Comparison of ENCODE assay signal across 6 mouse cellular contexts in genomic region chr13:13404517-13405155, GRCm38 (mm10). TPM values are rescaled to one million over a fixed set of nuclear protein-coding genes. Genes with fewer than 3 reads are reported as not detected.
DNase-seq lines count a peak whose midpoint lies in the region; ATAC-seq and TF ChIP-seq lines count a peak whose summit lies in the region.
"Not testable (repeated sequence)": the region's sequence is repeated elsewhere in the genome, so short reads cannot be mapped to it uniquely, and the experiment has no call there.
"Had no signal": no experiment of that assay in that cellular context is flagged by ENCODE, and none has a peak within 500 bp of the region (broad histone marks: within the 10 kb centered on the region; RNA-seq: fewer than 3 reads in every experiment).

No protein-coding gene starts in this region.

- not testable (repeated sequence) for TF ChIP-seq EP300 in heart, postnatal 0 days (IDR thresholded peaks at IDR 0.05; ENCODE audit: low read depth)

- peak; percentile 98 for ATAC-seq in Patski
- ATAC-seq in heart, postnatal 0 days (ENCODE audit: insufficient read depth, low read depth) = 0 out of 2 replicates have a peak, but pooled peaks have one; percentile 20
- peak; percentile 40; the same call in 1 of the 2 replicates for ATAC-seq in kidney, postnatal 0 days (replicated peaks; ENCODE audit: low FRiP score, low read depth)

- not testable (repeated sequence) for H3K36me3 ChIP-seq in heart, postnatal 0 days (replicated peaks; ENCODE audit: control insufficient read depth, insufficient read depth, low read length); kidney, postnatal 0 days (ENCODE audit: insufficient read depth, low read length)

- not testable (repeated sequence) for TF ChIP-seq CTCF in Patski (IDR thresholded peaks at IDR 0.05); heart, postnatal 0 days (IDR thresholded peaks at IDR 0.05; ENCODE audit: low read depth); kidney, postnatal 0 days (IDR thresholded peaks at IDR 0.05; ENCODE audit: low read depth)

- not testable (repeated sequence) for H3K27ac ChIP-seq in heart, postnatal 0 days (ENCODE audit: low read depth)
- H3K27ac ChIP-seq in kidney, postnatal 0 days = peak overlapping the region; percentile 8; the same call in 1 of the 2 replicates

- H3K9ac ChIP-seq in heart, postnatal 0 days (replicated peaks; ENCODE audit: low read depth, low read length); kidney, postnatal 0 days (ENCODE audit: low read depth, low read length): not testable (repeated sequence)

- not testable (repeated sequence) for H3K4me3 ChIP-seq in heart, postnatal 0 days (ENCODE audit: low read depth, low read length); kidney, postnatal 0 days (replicated peaks; ENCODE audit: low read depth, low read length)

- not testable (repeated sequence) for H3K9me3 ChIP-seq in heart, postnatal 0 days (replicated peaks; ENCODE audit: control insufficient read depth, low read length); kidney, postnatal 0 days (replicated peaks; ENCODE audit: low read length)

- POLR2A ChIA-PET in Patski (lab: Charles Lee) = not testable (repeated sequence)

- H3K4me1 ChIP-seq in heart, postnatal 0 days (ENCODE audit: control insufficient read depth, insufficient read depth); kidney, postnatal 0 days (replicated peaks; ENCODE audit: insufficient read depth, low read length): not testable (repeated sequence)

- not testable (repeated sequence) for H3K27me3 ChIP-seq in Patski; heart, postnatal 0 days (ENCODE audit: control insufficient read depth, insufficient read depth, low read length); kidney, postnatal 0 days (ENCODE audit: insufficient read depth, low read length)

- 59% methylated on average over 6 of the region's 6 CpGs for WGBS in heart, postnatal 0 days
- 77% methylated on average over 4 of the region's 6 CpGs for WGBS in kidney, postnatal 0 days

- not testable (repeated sequence) for DNase-seq in Patski (ENCODE audit: low read depth, low spot score); heart, postnatal 0 days (ENCODE audit: low spot score); kidney, postnatal 0 days (ENCODE audit: low spot score)
- DNase-seq in adrenal gland, adult 8-10 months = peak; percentile 42
- peak; percentile 35 for DNase-seq in adrenal gland, postnatal 25 days

- not testable (repeated sequence) for H3K4me2 ChIP-seq in heart, postnatal 0 days (ENCODE audit: low read depth, low read length); kidney, postnatal 0 days (ENCODE audit: low read length)

- CTCF ChIA-PET in Patski (lab: Charles Lee) = not testable (repeated sequence)

- in situ Hi-C loops in Patski (cut with MboI; ENCODE audit: low pct_unique_long_range_greater_than_20kb) = not testable (repeated sequence)

RNA-seq across cellular contexts. Expression of gene Gpr137b, which starts 10.8 kb away (rescaled TPM):
- 63.3 TPM for polyA plus RNA-seq in Patski (2021)
- total RNA-seq in adrenal gland, adult 8-10 months (2022) = 10 to 100 TPM; 30.3 to 46.2 (median 38.0) TPM
- 32.2 and 36.4 TPM in 2 replicates for total RNA-seq in adrenal gland, postnatal 25 days (2021)
- 5.2 and 6.2 TPM in 2 replicates for total RNA-seq in heart, postnatal 0 days (2014; rRNA removed; ENCODE audit: low replicate concordance)
- 5.8 and 6.1 TPM in 2 replicates for polyA plus RNA-seq in heart, postnatal 0 days (2015; fragmentation: Nextera tagmentation; extraction: Ambion mirVana)
- polyA plus RNA-seq in kidney, postnatal 0 days (2015; fragmentation: Nextera tagmentation; extraction: Ambion mirVana) = 20.6 and 24.7 TPM in 2 replicates
- polyA plus RNA-seq: erythroblast, embryonic 14.5 days had no signal

RNA-seq across cellular contexts. Expression of gene Nid1, which starts 32.7 kb away (rescaled TPM):
- polyA plus RNA-seq in Patski (2021) = 0.50 TPM
- 10 to 100 TPM; 37.4 to 71.1 (median 51.9) TPM for total RNA-seq in adrenal gland, adult 8-10 months (2022)
- total RNA-seq in adrenal gland, postnatal 25 days (2021) = 73.5 and 77.4 TPM in 2 replicates
- total RNA-seq in heart, postnatal 0 days (2014; rRNA removed; ENCODE audit: low replicate concordance) = 127 and 161 TPM in 2 replicates
- 49.0 and 50.2 TPM in 2 replicates for polyA plus RNA-seq in heart, postnatal 0 days (2015; fragmentation: Nextera tagmentation; extraction: Ambion mirVana)
- polyA plus RNA-seq in kidney, postnatal 0 days (2015; fragmentation: Nextera tagmentation; extraction: Ambion mirVana) = 90.1 and 93.8 TPM in 2 replicates
- polyA plus RNA-seq: erythroblast, embryonic 14.5 days had no signal

Comparison
In these comparisons a context has a peak if more than half of its experiments do, and no peak if none do; other contexts are left out.
1. ATAC-seq: peak in every context shown above with its lines; median percentile 98 in Patski; 40 in kidney, postnatal 0 days; 20 in heart, postnatal 0 days.